Mouse (Mus musculus) intestine, embryonic 16.5 days (tissue): ENCODE measurements at regions not wholly inside any gene's neighbourhood (a gene's known extent, or its start where the extent isn't known, plus 50 kb on each side); places are given as distances from the start of the nearest gene placed in this dataset.

Experiments
- ATAC-seq: fragments of 200-750 bp; cut with Nextera tagmentation; 2 replicates; pipeline ENCODE4 v1.8.0; 2017; ENCODE audit warnings: moderate TSS enrichment, moderate library complexity
- H3K27ac ChIP-seq: fragments of 300-500 bp; sonication (generic); 2 replicates; pipeline ENCODE4 v1.5.1; 2014; ENCODE audit warnings: mild to moderate bottlenecking, low read length
- H3K27me3 ChIP-seq: fragments of 300-500 bp; sonication (generic); replicated peaks from 2 replicates; pipeline ENCODE4 v1.6.1; 2014; ENCODE audit warnings: low read length, control low read depth, mixed read lengths; ENCODE audit not compliant: control insufficient read depth, insufficient read depth
- H3K36me3 ChIP-seq: fragments of 300-500 bp; sonication (generic); 2 replicates; pipeline ENCODE4 v1.6.1; 2014; ENCODE audit warnings: low read length, control low read depth; ENCODE audit not compliant: control insufficient read depth, insufficient read depth
- H3K4me1 ChIP-seq: fragments of 300-500 bp; sonication (generic); 2 replicates; pipeline ENCODE4 v1.6.1; 2014; ENCODE audit warnings: low read length, control low read depth, mixed read lengths; ENCODE audit not compliant: control insufficient read depth, insufficient read depth
- H3K4me2 ChIP-seq: fragments of 300-500 bp; sonication (generic); 2 replicates; pipeline ENCODE4 v1.6.1; 2014; ENCODE audit warnings: low read depth, low read length, control low read depth
- H3K4me3 ChIP-seq: fragments of 300-500 bp; sonication (generic); 2 replicates; pipeline ENCODE4 v1.5.1; 2014; ENCODE audit warnings: mild to moderate bottlenecking, low read length
- H3K9ac ChIP-seq: fragments of 300-500 bp; sonication (generic); 2 replicates; pipeline ENCODE4 v1.6.1; 2014; ENCODE audit warnings: low read depth, low read length
- H3K9me3 ChIP-seq: fragments of 300-500 bp; sonication (generic); 2 replicates; pipeline ENCODE4 v1.6.1; 2016; ENCODE audit warnings: low read length, control low read depth; ENCODE audit not compliant: control insufficient read depth
- WGBS: fragments of 180-500 bp; shearing (Covaris S2); extraction: QIAGEN DNeasy Blood & Tissue Kit; methylation state at CpG from one replicate; pipeline ENCODE4 v1.1.7; 2014; 5-methylcytosine and 5-hydroxymethylcytosine counted together

DNA sequence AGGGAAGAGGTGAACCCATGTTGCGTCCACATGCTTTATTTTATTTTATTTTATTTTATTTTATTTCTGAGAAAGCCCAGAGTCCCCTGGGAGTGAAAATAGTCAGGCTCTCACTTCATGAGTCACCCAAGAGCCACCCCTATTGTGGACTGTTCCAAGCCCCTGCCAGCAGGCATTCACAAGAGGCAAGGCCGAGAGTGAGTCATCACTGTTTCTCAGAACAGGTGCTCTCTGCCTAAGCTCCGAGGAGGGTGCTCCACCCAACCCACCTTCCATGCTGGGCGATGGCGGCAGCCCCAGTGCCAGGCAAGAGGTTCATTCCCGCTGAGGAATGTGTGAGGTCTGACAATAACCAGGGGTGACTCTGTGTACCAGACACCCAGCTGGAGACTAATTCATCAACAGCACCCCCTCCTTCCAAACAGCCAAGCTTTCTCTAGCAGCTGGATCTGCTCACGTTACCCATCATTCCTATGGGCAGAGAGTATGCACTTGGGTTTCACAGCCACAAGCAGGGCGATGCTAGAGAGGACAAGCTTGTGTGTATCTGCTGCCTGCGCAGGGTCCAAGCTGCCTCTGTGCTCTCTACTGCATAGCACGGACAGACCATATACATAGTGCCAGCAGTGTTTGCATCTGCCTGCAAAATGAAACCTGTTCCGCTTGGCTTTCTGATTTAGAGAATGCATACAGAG is 122.8 kb downstream of the Zfp706 start:
- H3K9me3 ChIP-seq = no peaks in the 10 kb centered on the region
- H3K36me3 ChIP-seq = no peaks in the 10 kb centered on the region
- peak; percentile 66 for ATAC-seq
- 0 out of 2 replicates have a peak overlapping the region, but pooled peaks have one; percentile 17 for H3K9ac ChIP-seq
- H3K27ac ChIP-seq = peak overlapping the region; percentile 45; the same call in 1 of the 2 replicates
- no peak overlapping the region for H3K4me2 ChIP-seq
- H3K4me3 ChIP-seq = no peak overlapping the region
- H3K4me1 ChIP-seq = peaks cover 38% of the 10 kb centered on the region
- WGBS = 43% methylated on average over 11 of the region's 11 CpGs
- H3K27me3 ChIP-seq = no peaks in the 10 kb centered on the region

- Histone ChIP-seq H3K27ac (no peak overlapping the region), H3K36me3 (no peaks in the 10 kb centered on the region), H3K4me2 (no peak overlapping the region), H3K9me3 (no peaks in the 10 kb centered on the region), H3K4me3 (no peak overlapping the region), H3K9ac (no peak overlapping the region), H3K4me1 (peaks cover 39% of the 10 kb centered on the region), H3K27me3 (no peaks in the 10 kb centered on the region)
- WGBS = 94% methylated on average over 3 of the region's 3 CpGs
- no peak for ATAC-seq
Observed at GRCm38 (mm10) chr15:36884074-36884473, 123.5 kb downstream of the Zfp706 start.

DNA sequence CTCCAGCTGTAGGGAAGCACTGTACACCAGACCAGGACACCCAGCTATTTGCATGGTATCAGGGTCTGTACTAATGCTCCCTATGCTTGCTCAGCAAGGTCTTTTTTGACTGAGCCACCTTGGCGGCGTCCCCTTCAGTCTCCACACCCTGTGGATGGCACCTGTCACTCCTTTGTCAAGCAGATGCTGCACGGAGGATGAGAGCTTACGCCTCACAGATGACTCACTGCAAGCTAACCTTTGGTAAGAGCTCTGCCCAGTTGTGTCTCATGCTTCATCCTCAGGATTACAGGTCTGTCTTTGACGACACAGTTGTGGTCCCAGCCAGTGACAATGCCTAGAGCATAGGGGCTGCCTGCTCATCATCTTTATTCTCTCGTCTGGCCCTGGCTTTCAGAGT is 124.4 kb downstream of the Zfp706 start:
- WGBS = 71% methylated on average over 6 of the region's 6 CpGs
- no peaks in the 10 kb centered on the region for H3K27me3 ChIP-seq
- no peak overlapping the region for H3K4me3 ChIP-seq
- H3K4me2 ChIP-seq = no peak overlapping the region
- H3K36me3 ChIP-seq = no peaks in the 10 kb centered on the region
- H3K4me1 ChIP-seq = peaks cover 47% of the 10 kb centered on the region
- H3K9me3 ChIP-seq = no peaks in the 10 kb centered on the region
- H3K9ac ChIP-seq = no peak overlapping the region; the same call in 1 of the 2 replicates
- ATAC-seq = no peak
- H3K27ac ChIP-seq = peak overlapping the region; percentile 65

DNA sequence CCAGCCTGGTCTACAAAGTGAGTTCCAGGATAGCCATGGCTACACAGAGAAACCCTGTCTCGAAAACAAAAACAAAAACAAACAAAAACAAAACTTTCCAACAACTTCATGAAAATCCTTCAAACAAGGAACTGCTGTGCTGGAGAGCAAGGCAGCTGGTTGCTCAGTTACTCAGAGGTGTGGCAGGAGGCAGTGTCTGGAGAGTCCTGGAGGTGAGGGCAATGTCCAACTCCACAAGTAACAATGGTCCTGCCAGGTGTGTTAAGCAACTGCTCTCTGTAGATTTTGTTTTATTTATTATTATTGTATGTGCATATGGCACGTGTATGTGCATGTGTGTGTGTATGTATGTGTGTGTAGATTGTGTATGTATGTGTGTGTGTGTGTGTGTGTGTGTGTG is 126.0 kb downstream of the Zfp706 start:
- H3K9ac ChIP-seq = no peak overlapping the region
- H3K4me1 ChIP-seq = peaks cover 49% of the 10 kb centered on the region
- no peaks in the 10 kb centered on the region for H3K27me3 ChIP-seq
- ATAC-seq = peak; percentile 78
- H3K4me3 ChIP-seq = no peak overlapping the region
- H3K27ac ChIP-seq = peak overlapping the region; percentile 66
- no peak overlapping the region for H3K4me2 ChIP-seq
- H3K9me3 ChIP-seq = no peaks in the 10 kb centered on the region
- WGBS = 49% methylated on average over 2 of the region's 2 CpGs
- H3K36me3 ChIP-seq = no peaks in the 10 kb centered on the region

DNA sequence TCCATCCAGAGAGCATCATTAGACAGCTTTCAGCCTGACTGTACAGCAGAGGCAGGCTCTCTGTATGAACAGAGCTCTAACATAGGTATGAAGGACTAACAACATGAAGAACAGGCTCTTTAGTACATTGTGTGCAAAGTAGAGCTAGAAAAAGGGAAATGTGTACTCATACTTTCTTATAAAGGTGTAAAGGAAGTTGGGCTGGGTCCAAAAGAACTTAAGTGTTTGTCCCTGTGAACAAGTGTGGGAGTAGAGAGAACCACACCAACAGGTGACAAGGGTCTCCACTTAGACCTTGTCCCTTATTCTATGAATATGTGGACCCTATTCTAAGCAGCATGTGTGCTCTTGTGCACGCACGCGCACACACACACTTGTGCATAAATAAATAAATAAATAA is 127.0 kb downstream of the Zfp706 start:
- ATAC-seq = no peak
- Histone ChIP-seq H3K36me3 (no peaks in the 10 kb centered on the region), H3K4me1 (peaks cover 58% of the 10 kb centered on the region), H3K9me3 (no peaks in the 10 kb centered on the region), H3K27ac (no peak overlapping the region), H3K27me3 (no peaks in the 10 kb centered on the region), H3K4me2 (no peak overlapping the region), H3K9ac (no peak overlapping the region), H3K4me3 (no peak overlapping the region)
- 98% methylated on average over 3 of the region's 3 CpGs for WGBS

DNA sequence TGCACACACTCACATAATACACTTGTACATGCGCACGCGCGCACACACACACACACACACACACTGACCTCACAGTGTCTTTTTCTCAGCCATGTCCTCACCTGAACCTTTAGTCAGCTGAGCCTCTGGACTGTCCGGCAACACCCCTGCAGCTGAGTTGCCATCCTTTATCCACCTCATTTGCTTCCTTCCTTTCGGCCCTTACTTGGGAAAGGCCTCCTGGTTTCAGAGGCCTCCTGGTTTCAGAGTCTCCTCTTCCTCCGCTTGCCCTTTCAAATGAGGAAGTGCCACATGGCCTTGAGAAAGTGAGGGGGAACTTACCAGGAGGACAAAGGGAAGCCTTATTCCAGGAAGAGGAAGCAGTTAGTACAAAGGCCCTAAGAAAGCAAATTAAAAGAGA is 128.0 kb downstream of the Zfp706 start:
- peaks cover 50% of the 10 kb centered on the region for H3K4me1 ChIP-seq
- no peak for ATAC-seq
- H3K27me3 ChIP-seq = no peaks in the 10 kb centered on the region
- H3K36me3 ChIP-seq = no peaks in the 10 kb centered on the region
- no peaks in the 10 kb centered on the region for H3K9me3 ChIP-seq
- H3K4me2 ChIP-seq = no peak overlapping the region
- H3K27ac ChIP-seq = peak overlapping the region; percentile 70
- H3K4me3 ChIP-seq = no peak overlapping the region
- WGBS = 72% methylated on average over 7 of the region's 7 CpGs
- 0 out of 2 replicates have a peak overlapping the region, but pooled peaks have one; percentile 10 for H3K9ac ChIP-seq

DNA sequence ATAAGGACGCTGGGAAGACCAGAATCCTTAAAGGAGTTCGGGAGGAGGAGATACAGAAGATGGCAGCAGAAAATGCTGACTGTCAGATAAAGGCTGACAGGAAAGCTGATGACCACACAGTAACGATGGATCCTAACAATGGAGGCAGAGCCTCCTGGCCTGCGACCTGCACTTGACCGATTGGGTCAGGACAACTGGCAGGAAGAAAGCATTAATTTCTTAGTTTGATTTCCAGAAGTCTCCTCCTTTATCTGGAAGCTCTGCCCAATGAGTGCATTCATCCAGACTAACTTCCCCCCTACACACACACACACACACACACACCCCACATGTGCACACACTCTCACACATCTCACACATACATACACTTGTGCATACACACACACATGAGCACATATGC is 128.6 kb downstream of the Zfp706 start:
- Histone ChIP-seq H3K4me3 (no peak overlapping the region), H3K36me3 (no peaks in the 10 kb centered on the region), H3K27ac (no peak overlapping the region), H3K4me1 (peaks cover 49% of the 10 kb centered on the region), H3K27me3 (no peaks in the 10 kb centered on the region), H3K4me2 (no peak overlapping the region), H3K9me3 (no peaks in the 10 kb centered on the region), H3K9ac (no peak overlapping the region)
- no peak for ATAC-seq
- 12% methylated on average over 5 of the region's 5 CpGs for WGBS

DNA sequence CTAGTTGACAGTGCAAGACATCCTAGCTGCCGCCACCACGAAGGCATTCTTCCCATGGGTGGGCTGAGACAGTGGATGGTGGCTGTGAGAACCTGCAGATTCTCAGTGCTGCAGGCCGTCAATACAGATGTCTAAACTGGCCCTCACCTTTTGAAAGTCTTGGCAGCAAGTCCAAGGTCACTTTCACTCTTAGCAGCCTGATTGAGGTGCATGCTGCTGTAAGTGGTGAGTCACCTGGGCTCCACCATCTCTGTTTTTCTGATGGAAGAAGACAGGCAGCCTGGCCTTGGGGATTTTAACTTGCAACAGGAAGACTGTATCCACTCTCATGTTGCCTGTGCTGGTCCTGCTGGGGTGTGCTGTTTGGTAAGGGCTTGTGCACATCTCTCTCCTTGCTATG is 129.3 kb downstream of the Zfp706 start:
- peak overlapping the region; percentile 0; the same call in 1 of the 2 replicates for H3K27ac ChIP-seq
- no peak overlapping the region for H3K4me2 ChIP-seq
- no peak overlapping the region for H3K4me3 ChIP-seq
- 59% methylated on average over 3 of the region's 3 CpGs for WGBS
- peaks cover 53% of the 10 kb centered on the region for H3K4me1 ChIP-seq
- no peaks in the 10 kb centered on the region for H3K9me3 ChIP-seq
- no peaks in the 10 kb centered on the region for H3K36me3 ChIP-seq
- no peak overlapping the region for H3K9ac ChIP-seq
- no peaks in the 10 kb centered on the region for H3K27me3 ChIP-seq
- no peak for ATAC-seq

GRCm38 (mm10) chr15:36877501-36877900 is 130.1 kb downstream of the Zfp706 start:
- Histone ChIP-seq H3K36me3 (no peaks in the 10 kb centered on the region), H3K4me3 (no peak overlapping the region), H3K9ac (no peak overlapping the region), H3K4me2 (no peak overlapping the region), H3K9me3 (no peaks in the 10 kb centered on the region), H3K4me1 (peaks cover 51% of the 10 kb centered on the region), H3K27me3 (no peaks in the 10 kb centered on the region), H3K27ac (no peak overlapping the region)
- WGBS = 57% methylated on average over 7 of the region's 7 CpGs
- ATAC-seq = no peak
